Mouse (Mus musculus) spleen, postnatal 4 days (tissue): Measurements from ENCODE around the gene Vmn1r2.
"Not testable (repeated sequence)": the region's sequence is repeated elsewhere in the genome, so short reads cannot be mapped to it uniquely, and the experiment has no call there.

Experiments
- DNase-seq, 2 experiments: peaks; one replicate each; pipeline ENCODE4 v3.0.0; 2022; ENCODE audit warnings: low spot score in 2 of 2

Gene Vmn1r2

DNA sequence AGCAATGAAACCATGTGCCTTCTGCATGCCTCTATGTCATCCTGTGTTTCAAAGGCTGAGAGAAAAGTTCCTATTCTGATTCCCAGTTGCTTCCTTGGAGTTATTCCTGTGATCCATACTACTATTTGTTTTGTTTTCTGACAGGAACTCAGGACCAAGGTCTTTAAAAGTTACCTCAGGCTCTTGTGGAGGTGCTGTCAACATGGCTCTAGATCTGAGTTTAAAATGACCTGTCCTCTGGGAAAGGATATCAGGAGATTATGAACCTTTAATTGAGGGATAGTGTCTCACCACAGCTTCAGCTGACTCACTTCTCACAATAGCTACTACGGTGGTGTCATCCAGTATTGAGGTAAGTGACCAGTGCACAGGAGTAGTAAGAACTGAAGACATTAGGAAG is at the start of gene Vmn1r2:
TSS of gene Vmn1r2 (plus strand) at position 301 of the 400 bp plus-strand sequence.
- not testable (repeated sequence) for DNase-seq

DNA sequence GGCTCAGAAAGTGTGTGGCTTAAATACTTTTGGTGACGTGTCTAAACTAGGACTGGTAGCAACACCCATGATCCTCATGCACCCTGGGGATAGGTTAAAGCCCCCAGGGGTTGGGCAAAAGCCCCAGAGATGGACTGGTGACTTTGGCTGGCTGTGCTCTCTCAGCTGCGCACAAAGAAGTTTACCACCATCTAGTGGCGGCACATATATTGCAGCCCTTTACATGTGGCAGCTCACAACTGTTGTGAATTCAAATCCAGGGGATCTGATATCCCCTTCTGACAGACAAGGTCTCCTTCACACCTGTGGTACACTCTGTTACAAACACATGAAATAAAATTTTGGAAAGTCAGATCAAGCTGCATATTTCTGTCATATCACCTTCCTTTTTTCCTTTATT is 19.2 kb upstream of the Vmn1r2 start:
- DNase-seq: not testable (repeated sequence)

DNA sequence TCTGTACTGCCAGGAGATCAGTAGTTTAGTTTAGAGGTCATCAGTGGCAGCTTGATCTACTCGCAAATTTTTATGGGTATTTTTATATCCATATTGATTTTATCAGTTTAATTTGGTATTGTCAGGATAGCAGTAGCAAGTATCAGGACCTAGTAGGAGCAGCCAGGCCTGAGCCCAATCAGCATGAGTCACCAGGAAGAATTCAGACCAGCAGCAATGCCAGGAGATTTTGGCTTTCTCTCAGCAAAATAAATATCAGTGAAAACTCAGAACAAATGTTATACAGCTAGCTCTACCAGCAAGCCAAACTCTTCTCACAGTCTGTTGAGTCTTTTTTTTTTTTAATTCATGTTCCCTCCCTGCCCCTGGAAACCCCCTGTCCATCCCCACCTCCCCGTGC is 13.8 kb upstream of the Vmn1r2 start:
- not testable (repeated sequence) for DNase-seq

GRCm38 (mm10) chr4:3164429-3164828 is 2.7 kb upstream of the Vmn1r2 start:
- DNase-seq: peak in 1 of 2 experiments; percentile 55

DNA sequence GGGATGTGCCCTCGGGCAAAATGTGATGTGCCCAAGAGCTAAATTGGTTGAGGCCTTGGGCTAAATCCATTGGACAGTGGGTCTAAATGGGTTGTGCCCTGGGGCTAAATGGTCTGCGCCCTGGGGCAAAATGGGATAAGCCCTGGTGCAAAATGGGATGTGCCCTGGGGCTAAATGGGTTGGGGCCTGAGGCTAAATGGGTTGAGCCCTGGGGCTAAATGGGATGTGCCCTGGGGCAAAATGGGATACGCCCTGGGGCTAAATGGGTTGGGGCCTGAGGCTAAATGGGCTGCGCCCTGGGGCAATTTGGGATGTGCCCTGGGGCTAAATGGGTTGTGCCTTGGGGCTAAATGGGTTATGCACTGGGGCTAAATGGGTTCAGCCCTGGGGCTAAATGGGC is 2.1 kb upstream of the Vmn1r2 start:
- peak; percentile 35 to 73 for DNase-seq

DNA sequence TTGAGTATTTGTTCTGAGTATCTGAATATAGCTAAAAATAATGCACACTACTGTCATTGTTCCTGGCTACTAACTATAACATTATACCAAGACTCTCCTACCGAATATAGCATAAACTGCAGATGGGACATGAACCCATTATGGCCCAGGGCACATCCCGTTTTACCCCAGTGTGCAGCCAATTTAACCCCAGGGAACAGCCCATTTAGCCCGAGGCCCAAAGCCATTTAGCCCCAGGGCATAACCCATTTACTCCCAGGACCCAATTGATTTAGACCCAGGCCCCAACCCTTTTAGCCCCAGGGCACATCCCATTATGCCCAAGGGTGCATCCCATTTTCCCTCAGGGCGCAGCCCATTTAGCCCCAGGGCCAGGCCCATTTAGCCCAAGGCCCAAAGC is 7.5 kb downstream of the Vmn1r2 start:
- peak in 1 of 2 experiments; percentile 62 for DNase-seq

DNA sequence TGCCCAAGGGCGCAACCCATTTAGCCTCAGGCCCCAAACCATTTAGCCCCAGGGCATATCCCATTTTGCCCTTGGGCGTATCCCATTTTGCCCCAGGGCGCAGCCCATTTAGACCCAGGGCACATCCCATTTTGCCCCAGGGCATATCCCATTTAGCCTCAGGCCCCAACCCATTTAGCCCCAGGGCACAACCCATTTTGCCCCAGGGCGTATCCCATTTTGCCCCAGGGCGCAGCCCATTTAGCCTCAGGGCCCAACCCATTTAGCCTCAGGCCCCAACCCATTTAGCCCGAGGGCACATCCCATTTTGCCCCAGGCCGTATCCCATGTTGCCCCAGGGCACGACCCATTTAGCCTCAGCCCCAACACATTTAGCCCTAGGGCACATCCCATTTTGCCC is 8.6 kb downstream of the Vmn1r2 start:
- DNase-seq: peak in 1 of 2 experiments; percentile 57

DNA sequence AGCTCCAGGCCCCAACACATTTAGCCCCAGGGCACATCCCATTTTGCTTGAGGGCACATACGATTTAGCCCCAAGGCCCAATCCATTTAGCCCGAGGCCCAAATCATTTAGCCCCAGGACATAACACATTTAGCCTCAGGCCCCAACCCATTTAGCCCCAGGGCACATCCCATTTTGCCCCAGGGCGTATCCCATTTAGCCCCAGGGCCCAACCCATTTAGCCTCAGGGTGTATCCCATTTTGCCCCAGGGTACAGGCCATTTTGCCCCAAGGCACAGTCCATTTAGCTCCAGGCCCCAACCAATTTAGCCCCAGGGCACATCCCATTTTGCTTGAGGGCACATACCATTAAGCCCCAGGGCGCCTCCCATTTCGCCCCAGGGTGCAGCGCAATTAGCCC is 9.1 kb downstream of the Vmn1r2 start:
- DNase-seq: peak in 1 of 2 experiments; percentile 56

GRCm38 (mm10) chr4:3176746-3177490 is 9.8 kb downstream of the Vmn1r2 start:
- peak; percentile 48 to 66 for DNase-seq

DNA sequence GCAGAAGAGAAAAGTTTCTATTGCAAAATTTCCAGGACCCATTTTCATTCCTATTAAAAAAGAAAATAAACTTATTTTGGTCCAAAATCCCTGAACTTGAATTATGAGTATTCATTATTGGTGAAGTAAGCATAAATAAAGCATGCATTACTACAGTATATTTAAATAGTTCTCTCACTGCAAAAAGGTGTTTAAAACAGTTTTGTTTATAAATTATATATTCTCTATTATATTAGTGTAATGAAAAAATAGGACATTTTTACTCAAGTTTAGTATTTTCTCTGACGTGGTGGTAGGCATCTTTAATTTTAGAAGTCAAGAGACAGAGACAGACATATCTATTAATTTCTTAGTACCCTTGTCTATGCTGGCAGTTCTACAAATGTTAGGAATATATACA is 18.1 kb downstream of the Vmn1r2 start, which contains the start of gene Vmn1r3:
TSS of gene Vmn1r3 (minus strand) at position 101 of the 400 bp plus-strand sequence.
- not testable (repeated sequence) for DNase-seq

- DNase-seq: not testable (repeated sequence)
These were observed 42.6 kb downstream of the Vmn1r2 start for GRCm38 (mm10) chr4:3209643-3210217.

DNA sequence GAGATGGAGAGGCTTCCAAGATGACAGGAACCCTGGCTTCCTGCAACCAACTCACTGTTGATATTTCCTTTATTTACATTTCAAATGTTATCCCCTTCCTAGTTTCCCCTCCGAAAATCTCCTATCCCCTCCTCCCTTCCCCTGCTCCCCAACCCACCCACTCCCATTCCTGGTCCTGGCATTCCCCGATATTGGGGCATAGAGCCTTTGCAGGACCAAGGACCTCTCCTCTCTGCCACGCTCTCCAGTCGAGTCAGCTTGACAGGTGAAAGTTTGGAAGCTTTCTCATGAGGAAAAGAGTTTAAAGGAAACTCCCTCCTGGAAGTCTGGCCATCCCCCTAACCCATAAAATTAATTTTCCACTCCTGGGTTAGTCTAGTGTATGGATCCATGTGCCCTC is 46.2 kb downstream of the Vmn1r2 start:
- DNase-seq: not testable (repeated sequence)

GRCm38 (mm10) chr4:3216382-3216781 is 49.3 kb downstream of the Vmn1r2 start:
- DNase-seq: not testable (repeated sequence)
